14 mouse cellular contexts compared by ENCODE assay signal in the genomic region with DNA sequence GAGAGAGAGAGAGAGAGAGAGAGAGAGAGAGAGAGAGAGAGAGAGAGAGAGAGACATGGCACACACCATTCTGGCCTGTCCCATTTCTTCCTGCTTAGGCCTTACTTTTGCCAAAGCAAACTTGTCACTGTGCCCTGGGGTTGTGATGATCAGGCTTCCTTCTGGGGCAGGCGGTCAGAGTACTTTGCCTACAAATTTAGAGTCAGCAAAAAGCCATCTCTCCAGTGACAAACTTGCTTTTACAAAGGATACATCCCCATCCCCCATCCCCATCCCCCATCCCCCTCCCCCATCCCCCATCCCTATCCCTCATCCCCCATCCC. TPM values are rescaled to one million over a fixed set of nuclear protein-coding genes. Genes with fewer than 3 reads are reported as not detected.
DNase-seq lines count a peak whose midpoint lies in the region; ATAC-seq lines count a peak whose summit lies in the region.
"Had no signal": no experiment of that assay in that cellular context is flagged by ENCODE, and none has a peak within 500 bp of the region (broad histone marks: within the 10 kb centered on the region; RNA-seq: fewer than 3 reads in every experiment).

No protein-coding gene starts in this region.

- peak; percentile 58 to 65 for DNase-seq in cerebellum, adult 18-20 months
- no peak for DNase-seq in kidney, postnatal 4 days
- DNase-seq in hindbrain, embryonic 11.5 days (ENCODE audit: low spot score) = peak; percentile 45
- DNase-seq in midbrain, embryonic 14.5 days = peak; percentile 21
- no peak for DNase-seq in right cerebral cortex, postnatal 10 days (ENCODE audit: low spot score in 2 of 2)
- DNase-seq: liver, embryonic 13.5 days; right cerebral cortex, postnatal 14 days had no signal

- 14% methylated on average over 1 of the region's 1 CpGs for WGBS in kidney, embryonic 14.5 days
- WGBS in hindbrain, embryonic 11.5 days = 0% methylated on average over 1 of the region's 1 CpGs
- WGBS in midbrain, embryonic 14.5 days = 0% methylated on average over 1 of the region's 1 CpGs
- 0% methylated on average over 1 of the region's 1 CpGs for WGBS in heart, embryonic 12.5 days

- no peaks in the 10 kb centered on the region for H3K9me3 ChIP-seq in kidney, embryonic 14.5 days (ENCODE audit: control insufficient read depth, low read length)
- no peaks in the 10 kb centered on the region for H3K9me3 ChIP-seq in hindbrain, embryonic 11.5 days (ENCODE audit: control insufficient read depth, low read length)
- no peaks in the 10 kb centered on the region for H3K9me3 ChIP-seq in midbrain, embryonic 14.5 days (ENCODE audit: control insufficient read depth, low read length)
- no peaks in the 10 kb centered on the region for H3K9me3 ChIP-seq in heart, embryonic 12.5 days (replicated peaks)
- H3K9me3 ChIP-seq: embryonic facial prominence, embryonic 12.5 days; liver, embryonic 13.5 days had no signal

- H3K27me3 ChIP-seq in kidney, embryonic 14.5 days (ENCODE audit: control insufficient read depth, insufficient read depth, low read length) = peaks cover 79% of the 10 kb centered on the region
- H3K27me3 ChIP-seq in hindbrain, embryonic 11.5 days (ENCODE audit: control insufficient read depth, insufficient read depth, low read length) = peaks cover 89% of the 10 kb centered on the region
- H3K27me3 ChIP-seq in midbrain, embryonic 14.5 days (ENCODE audit: control insufficient read depth, insufficient read depth, low read length) = peaks cover 61% of the 10 kb centered on the region
- H3K27me3 ChIP-seq in heart, embryonic 12.5 days (replicated peaks) = peaks cover 85% of the 10 kb centered on the region

- H3K27ac ChIP-seq in kidney, embryonic 14.5 days (ENCODE audit: low read depth, low read length) = peak overlapping the region; percentile 52; the same call in 1 of the 2 replicates
- H3K27ac ChIP-seq in hindbrain, embryonic 11.5 days (ENCODE audit: low read depth, low read length) = peak overlapping the region; percentile 86
- peak overlapping the region; percentile 93; the same call in 1 of the 2 replicates for H3K27ac ChIP-seq in midbrain, embryonic 14.5 days (replicated peaks; ENCODE audit: low read depth, low read length)
- H3K27ac ChIP-seq in heart, embryonic 12.5 days (ENCODE audit: poor library complexity, severe bottlenecking) = no peak overlapping the region
- H3K27ac ChIP-seq: embryonic facial prominence, embryonic 12.5 days; layer of hippocampus, adult 2 months; liver, embryonic 13.5 days had no signal

- no peak overlapping the region; the same call in 1 of the 2 replicates for H3K4me3 ChIP-seq in kidney, embryonic 14.5 days (ENCODE audit: low read length)
- no peak overlapping the region for H3K4me3 ChIP-seq in hindbrain, embryonic 11.5 days (ENCODE audit: low read depth, low read length)
- H3K4me3 ChIP-seq in midbrain, embryonic 14.5 days (replicated peaks; ENCODE audit: low read depth, low read length) = 0 out of 2 replicates have a peak overlapping the region, but pooled peaks have one; percentile 25
- no peak overlapping the region for H3K4me3 ChIP-seq in heart, embryonic 12.5 days
- H3K4me3 ChIP-seq: embryonic facial prominence, embryonic 12.5 days; layer of hippocampus, adult 2 months; liver, embryonic 13.5 days had no signal

- no peak for ATAC-seq in cerebellum, adult (ENCODE audit: insufficient number of reproducible peaks, low FRiP score, low TSS enrichment)
- ATAC-seq in kidney, embryonic 14.5 days (ENCODE audit: low FRiP score, low TSS enrichment) = no peak
- ATAC-seq in hindbrain, embryonic 11.5 days (ENCODE audit: low FRiP score) = no peak
- ATAC-seq in midbrain, embryonic 14.5 days (ENCODE audit: low FRiP score, low TSS enrichment) = no peak
- no peak for ATAC-seq in heart, embryonic 12.5 days (ENCODE audit: insufficient number of reproducible peaks, low FRiP score)
- ATAC-seq: intestine, postnatal 0 days; lung, postnatal 0 days had no signal

- H3K4me1 ChIP-seq in kidney, embryonic 14.5 days (ENCODE audit: control insufficient read depth, insufficient read depth, low read length) = 0 out of 2 replicates have a peak, but pooled peaks cover 5% of the 10 kb centered on the region
- H3K4me1 ChIP-seq in hindbrain, embryonic 11.5 days (replicated peaks; ENCODE audit: control insufficient read depth, insufficient read depth, low read length) = peaks cover 11% of the 10 kb centered on the region
- H3K4me1 ChIP-seq in midbrain, embryonic 14.5 days (ENCODE audit: control insufficient read depth, insufficient read depth, low read length) = peaks cover 19% of the 10 kb centered on the region
- peaks cover 9% of the 10 kb centered on the region; the same call in 1 of the 2 replicates for H3K4me1 ChIP-seq in heart, embryonic 12.5 days (replicated peaks)

- no peak overlapping the region for H3K9ac ChIP-seq in kidney, embryonic 14.5 days (ENCODE audit: low read depth, low read length)
- H3K9ac ChIP-seq in hindbrain, embryonic 11.5 days (ENCODE audit: low read depth, low read length) = no peak overlapping the region
- H3K9ac ChIP-seq in midbrain, embryonic 14.5 days (replicated peaks; ENCODE audit: low read length) = no peak overlapping the region
- H3K9ac ChIP-seq in heart, embryonic 12.5 days = no peak overlapping the region
- H3K9ac ChIP-seq: embryonic facial prominence, embryonic 12.5 days; liver, embryonic 13.5 days had no signal

- H3K4me2 ChIP-seq in kidney, embryonic 14.5 days (replicated peaks; ENCODE audit: low read depth, low read length) = peak overlapping the region; percentile 47; the same call in 1 of the 2 replicates
- no peak overlapping the region for H3K4me2 ChIP-seq in hindbrain, embryonic 11.5 days (replicated peaks; ENCODE audit: low read depth, low read length)
- H3K4me2 ChIP-seq in midbrain, embryonic 14.5 days (ENCODE audit: low read length) = peak overlapping the region; percentile 54
- H3K4me2 ChIP-seq in heart, embryonic 12.5 days = no peak overlapping the region
- H3K4me2 ChIP-seq: embryonic facial prominence, embryonic 12.5 days; liver, embryonic 13.5 days had no signal

- H3K36me3 ChIP-seq in kidney, embryonic 14.5 days (ENCODE audit: control insufficient read depth, insufficient read depth, low read length) = peaks cover 6% of the 10 kb centered on the region; the same call in 1 of the 2 replicates
- no peaks in the 10 kb centered on the region for H3K36me3 ChIP-seq in hindbrain, embryonic 11.5 days (ENCODE audit: control insufficient read depth, insufficient read depth, low read length)
- peaks cover 7% of the 10 kb centered on the region for H3K36me3 ChIP-seq in midbrain, embryonic 14.5 days (ENCODE audit: control insufficient read depth, insufficient read depth, low read length)
- H3K36me3 ChIP-seq in heart, embryonic 12.5 days = no peaks in the 10 kb centered on the region
- H3K36me3 ChIP-seq: embryonic facial prominence, embryonic 12.5 days; liver, embryonic 13.5 days had no signal

RNA-seq across cellular contexts. Expression of a gene that starts 1.3 kb away (rescaled TPM):
- 130 and 131 TPM in 2 replicates for polyA plus RNA-seq in kidney, embryonic 14.5 days (2014; fragmentation: Nextera tagmentation; extraction: Ambion mirVana)
- 57.9 and 66.8 TPM in 2 replicates for polyA plus RNA-seq in hindbrain, embryonic 11.5 days (2014; fragmentation: Nextera tagmentation; extraction: Ambion mirVana)
- polyA plus RNA-seq in midbrain, embryonic 14.5 days (2014; fragmentation: Nextera tagmentation; extraction: Ambion mirVana) = 39.6 and 44.0 TPM in 2 replicates
- 0.09 TPM in 1 of 2 replicates, not detected in the other for polyA plus RNA-seq in heart, embryonic 12.5 days (2016; fragmentation: Nextera tagmentation; extraction: Ambion mirVana)
- polyA plus RNA-seq: intestine, postnatal 0 days; liver, embryonic 13.5 days; lung, postnatal 0 days had no signal

RNA-seq across cellular contexts. Expression of a gene that starts 57.7 kb away (rescaled TPM):
- 6.2 and 6.8 TPM in 2 replicates for polyA plus RNA-seq in kidney, embryonic 14.5 days (2014; fragmentation: Nextera tagmentation; extraction: Ambion mirVana)
- 6.7 and 8.4 TPM in 2 replicates for polyA plus RNA-seq in hindbrain, embryonic 11.5 days (2014; fragmentation: Nextera tagmentation; extraction: Ambion mirVana)
- 14.0 and 14.1 TPM in 2 replicates for polyA plus RNA-seq in midbrain, embryonic 14.5 days (2014; fragmentation: Nextera tagmentation; extraction: Ambion mirVana)
- polyA plus RNA-seq in heart, embryonic 12.5 days (2016; fragmentation: Nextera tagmentation; extraction: Ambion mirVana) = 11.2 and 12.7 TPM in 2 replicates

Comparison
In these comparisons a context has a peak if more than half of its experiments do, and no peak if none do; other contexts are left out.
1. DNase-seq: peak in cerebellum, adult 18-20 months (2 of 2), hindbrain, embryonic 11.5 days (single experiment) and midbrain, embryonic 14.5 days (single experiment); none in kidney, postnatal 4 days (0 of 2) and right cerebral cortex, postnatal 10 days (0 of 2).
2. H3K4me2 ChIP-seq: peak in kidney, embryonic 14.5 days (single experiment) and midbrain, embryonic 14.5 days (single experiment); none in hindbrain, embryonic 11.5 days (single experiment) and heart, embryonic 12.5 days (single experiment).
3. RNA of a gene that starts 1.3 kb away (polyA plus RNA-seq): 130 to 131 TPM in kidney, embryonic 14.5 days, 57.9 to 66.8 TPM in hindbrain, embryonic 11.5 days and 39.6 to 44.0 TPM in midbrain, embryonic 14.5 days; 0.09 TPM in heart, embryonic 12.5 days; every median in the first group is over 10 times any median in the second.